Mouse (Mus musculus) cerebellum, postnatal 14 days (tissue): ENCODE measurements at regions not wholly inside any gene's neighbourhood (a gene's known extent, or its start where the extent isn't known, plus 50 kb on each side); places are given as distances from the start of the nearest gene placed in this dataset.

Experiments
- DNase-seq, 2 experiments: peaks; one replicate each; pipeline ENCODE4 v3.0.0; 2021; ENCODE audit warnings: mixed read lengths in 2 of 2

DNA sequence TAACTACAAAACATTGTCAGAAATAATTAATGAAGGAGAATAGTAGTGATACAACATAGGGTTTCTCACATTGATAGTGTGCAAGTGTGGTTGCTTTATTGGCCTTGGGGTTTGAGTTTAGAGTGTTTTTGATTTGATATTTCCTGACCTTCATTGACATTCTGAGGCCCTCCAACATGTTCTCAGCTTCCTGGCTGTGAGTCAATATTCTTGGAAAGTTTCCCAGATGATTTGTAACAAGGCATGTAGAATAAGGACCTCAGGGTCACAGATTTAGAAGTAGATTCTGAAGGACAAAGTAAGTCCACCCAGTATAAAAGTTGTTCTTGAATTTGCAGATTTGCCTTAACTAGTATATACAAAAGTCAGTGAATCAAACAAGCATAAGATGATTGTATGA is 969.7 kb upstream of the Pcdh9 start:
- DNase-seq = peak in 1 of 2 experiments; percentile 3

DNA sequence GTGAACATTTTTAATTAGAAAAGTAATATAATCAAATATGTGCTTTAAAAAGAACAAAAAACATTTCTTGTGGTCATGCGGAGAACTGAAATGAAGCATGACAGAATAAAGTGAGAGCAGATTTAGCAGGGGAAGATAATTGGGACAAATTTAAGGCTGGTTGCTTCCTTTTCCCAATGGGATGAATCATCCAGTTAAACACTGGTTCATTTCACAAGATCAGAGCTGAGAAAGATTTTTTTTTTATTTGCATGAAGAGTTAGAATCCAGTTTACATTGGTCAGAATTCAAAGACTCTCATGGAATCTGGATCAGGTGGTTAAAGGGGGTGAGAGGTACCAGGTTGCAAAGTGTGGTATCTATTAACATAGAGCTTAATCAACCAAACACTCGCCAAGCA is 978.5 kb upstream of the Pcdh9 start:
- DNase-seq = no peak

DNA sequence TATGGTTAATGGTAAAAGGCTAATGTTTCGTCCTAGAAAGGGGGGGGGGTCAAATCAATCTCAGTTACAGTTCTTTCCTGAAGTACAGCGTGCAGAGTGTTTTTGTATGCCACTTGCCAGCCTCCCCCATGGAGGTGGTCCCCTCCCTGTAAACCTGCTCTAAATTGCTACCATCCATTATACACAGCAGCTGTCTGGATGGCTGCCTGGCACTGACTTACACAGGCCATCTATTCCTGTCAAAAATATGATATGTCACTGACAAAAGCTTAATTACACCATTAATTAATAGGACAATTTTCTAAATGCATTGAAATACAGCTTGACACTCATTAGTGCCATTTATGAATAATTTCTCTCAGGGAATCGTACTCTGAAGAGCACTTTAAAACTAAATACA is 995.0 kb upstream of the 4921530L21Rik start:
- no peak for DNase-seq

DNA sequence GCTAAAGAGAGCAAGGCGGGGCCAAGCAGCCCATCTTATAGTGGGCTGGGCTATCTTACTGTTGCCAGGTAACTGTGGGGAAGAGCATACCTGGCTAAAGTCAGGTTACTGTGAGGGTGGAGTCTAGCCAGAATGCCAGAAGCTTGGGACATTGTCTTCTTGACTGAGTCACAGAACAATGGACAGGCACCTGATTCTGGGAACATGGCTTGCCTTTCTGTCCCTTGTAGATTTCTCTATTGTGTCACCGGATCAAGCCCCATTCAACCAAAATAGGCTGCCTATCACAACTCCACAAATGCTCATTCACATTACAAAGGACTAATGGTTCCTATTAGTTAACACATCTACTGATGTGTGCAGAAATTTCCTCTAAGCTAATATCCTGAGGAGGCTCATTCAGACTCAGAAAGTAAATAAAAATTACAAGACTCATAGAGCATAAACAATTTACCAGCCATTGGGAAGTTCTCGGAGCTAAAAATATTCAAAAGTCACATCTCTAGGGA is 985.7 kb upstream of the 4921530L21Rik start:
- DNase-seq = no peak

DNA sequence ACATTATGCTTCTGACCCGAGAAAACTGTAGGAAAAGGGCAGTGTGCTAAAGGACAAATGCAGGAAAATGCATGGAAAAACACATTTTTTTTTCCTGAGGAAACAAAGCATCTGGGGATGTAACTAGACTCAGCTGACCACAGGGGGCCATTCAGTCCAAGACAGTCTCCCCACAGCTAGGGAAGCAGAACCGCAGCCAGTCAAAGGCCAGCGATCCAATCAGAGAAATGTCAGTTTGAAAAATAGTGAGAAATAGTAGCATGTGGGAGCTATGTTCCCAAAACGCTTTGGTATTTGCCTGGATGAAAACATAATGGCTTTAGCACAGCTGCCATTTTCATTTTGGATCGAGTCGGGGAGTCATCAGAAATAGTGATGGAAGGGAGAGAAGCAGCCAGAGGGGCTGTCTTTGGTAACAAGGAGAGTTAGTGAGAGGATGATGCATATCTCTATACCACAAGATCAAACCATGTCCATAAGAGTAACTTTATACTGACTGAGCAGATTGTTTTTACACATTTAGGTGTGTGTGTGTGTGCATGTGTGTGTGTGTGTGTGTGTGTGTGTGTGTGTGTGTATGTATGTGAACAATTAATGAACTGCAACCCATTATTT is 982.3 kb upstream of the 4921530L21Rik start:
- peak; percentile 23 to 33 for DNase-seq

DNA sequence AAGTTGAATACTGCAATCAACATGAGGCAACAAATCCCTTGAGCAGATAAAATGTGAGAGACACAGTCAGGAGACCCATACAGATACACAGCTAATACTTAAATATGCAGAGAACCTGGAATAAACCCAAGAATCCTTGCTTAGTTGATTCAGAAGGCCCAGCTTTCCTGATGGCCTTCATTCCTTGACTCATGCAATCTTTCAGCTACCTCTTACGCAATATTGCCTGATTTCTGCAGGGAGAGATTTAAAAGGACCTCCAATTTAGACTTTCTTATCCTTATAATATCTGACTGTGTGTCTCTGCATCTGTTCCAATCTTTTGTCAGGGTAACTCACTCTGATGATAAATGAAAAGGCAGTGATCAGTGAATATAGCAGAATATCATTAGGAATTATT is 968.7 kb upstream of the 4921530L21Rik start:
- DNase-seq = no peak

DNA sequence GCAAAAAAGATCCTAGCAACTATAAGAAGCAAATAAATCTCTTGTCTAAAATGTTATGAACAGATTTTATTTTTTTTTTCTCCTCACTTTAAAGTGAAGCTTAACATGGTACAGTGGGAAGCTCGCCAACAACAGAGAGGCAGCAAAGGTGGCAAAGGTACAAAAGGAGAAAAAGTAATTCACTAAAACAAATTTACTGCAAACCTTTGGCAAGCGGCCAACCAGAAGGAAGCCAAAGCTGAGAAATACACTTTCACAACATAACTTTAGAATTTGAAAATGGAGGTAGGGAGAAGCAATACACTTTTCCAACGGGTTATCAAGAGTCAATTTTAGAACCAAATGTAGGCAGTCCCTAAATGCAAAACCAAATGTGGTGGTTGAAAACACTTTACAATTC is 939.6 kb upstream of the 4921530L21Rik start:
- DNase-seq = peak; percentile 11 to 13
